Mouse (Mus musculus) CH12.LX (cell line): ENCODE measurements at regions not wholly inside any gene's neighbourhood (a gene's known extent, or its start where the extent isn't known, plus 50 kb on each side); places are given as distances from the start of the nearest gene placed in this dataset.

Experiments
- DNase-seq: peaks from one replicate; pipeline ENCODE4 v3.0.0-alpha.2; 2013; ENCODE audit errors: extremely low read depth
- H3K27ac ChIP-seq: 2 replicates; pipeline ENCODE4 v1.5.1; 2012; ENCODE audit warnings: low read depth, mild to moderate bottlenecking, control low read depth, moderate library complexity; ENCODE audit not compliant: insufficient read depth
- H3K27me3 ChIP-seq: replicated peaks from 2 replicates; pipeline ENCODE3; 2012; ENCODE audit warnings: inconsistent platforms
- H3K36me3 ChIP-seq, 2 experiments: replicated peaks in 1 of 2; 2 replicates each; pipeline versions ENCODE3 to v1.6.1; 2012; ENCODE audit warnings: inconsistent platforms in 1 of 2, low read length in 1 of 2, mild to moderate bottlenecking in 1 of 2, mixed read lengths in 1 of 2, moderate library complexity in 1 of 2; ENCODE audit not compliant: control insufficient read depth in 1 of 2, insufficient read depth in 1 of 2
- H3K4me1 ChIP-seq, 2 experiments: 2 replicates each; pipeline ENCODE4 v1.6.1; 2012; ENCODE audit warnings: inconsistent platforms in 1 of 2, moderate library complexity in 1 of 2; ENCODE audit not compliant: insufficient read depth in 2 of 2, control insufficient read depth in 1 of 2
- H3K4me2 ChIP-seq: 2 replicates; pipeline ENCODE4 v1.6.1; 2012; ENCODE audit warnings: low read depth, mild to moderate bottlenecking, control low read depth; ENCODE audit not compliant: poor library complexity, insufficient read depth, severe bottlenecking
- H3K4me3 ChIP-seq, 3 experiments: fragments of 150-350 bp in 1 of 3; sonication (generic) in 1 of 3; replicated peaks in 1 of 3; 2 replicates each; pipeline versions ENCODE3 to v1.5.1; 2011 to 2012; ENCODE audit warnings: low read depth in 2 of 3, low read length in 2 of 3, mild to moderate bottlenecking in 2 of 3, moderate library complexity in 2 of 3, control low read depth in 1 of 3, improper control_type of control experiment in 1 of 3, inconsistent platforms in 1 of 3, mixed read lengths in 1 of 3; ENCODE audit not compliant: poor library complexity in 1 of 3
- H3K79me2 ChIP-seq: replicated peaks from 2 replicates; pipeline ENCODE4 v1.6.1; 2012; ENCODE audit warnings: mild to moderate bottlenecking, moderate library complexity; ENCODE audit not compliant: control insufficient read depth, poor library complexity, insufficient read depth, severe bottlenecking; ENCODE audit errors: extremely low read depth
- H3K9ac ChIP-seq: 2 replicates; pipeline ENCODE4 v1.6.1; 2012; ENCODE audit warnings: low read depth, mild to moderate bottlenecking, control low read depth, moderate library complexity; ENCODE audit not compliant: insufficient read depth
- H3K9me3 ChIP-seq: replicated peaks from 2 replicates; pipeline ENCODE3; 2012; ENCODE audit warnings: low read length, inconsistent platforms, mixed read lengths
- E2F4 ChIP-seq: IDR thresholded peaks from 2 replicates; pipeline ENCODE4 v1.6.1; 2011; ENCODE audit warnings: low read depth, low read length, improper control_type of control experiment; ENCODE audit not compliant: insufficient replicate concordance
- ELF1 ChIP-seq: IDR thresholded peaks from 2 replicates; pipeline ENCODE4 v1.6.1; 2014; ENCODE audit warnings: low read depth, mild to moderate bottlenecking, inconsistent platforms, low read length, improper control_type of control experiment
- MAX ChIP-seq: IDR thresholded peaks from 2 replicates; pipeline ENCODE4 v1.6.1; 2011; ENCODE audit warnings: low read length, improper control_type of control experiment
- NELFE ChIP-seq: IDR thresholded peaks from 2 replicates; pipeline ENCODE4 v1.6.1; 2011; ENCODE audit warnings: low read depth, low read length, improper control_type of control experiment
- RCOR1 ChIP-seq: conservative IDR thresholded peaks from 2 replicates; pipeline ENCODE4 v1.6.1; 2012; ENCODE audit warnings: low read depth, mild to moderate bottlenecking, inconsistent platforms, low read length, improper control_type of control experiment
- UBTF ChIP-seq: IDR thresholded peaks from 2 replicates; pipeline ENCODE4 v1.6.1; 2012; ENCODE audit warnings: low read depth, mild to moderate bottlenecking, inconsistent platforms, low read length, improper control_type of control experiment, moderate library complexity
- ZC3H11A ChIP-seq: IDR thresholded peaks from 2 replicates; pipeline ENCODE4 v1.6.1; 2012; ENCODE audit warnings: low read depth, mild to moderate bottlenecking, inconsistent platforms, low read length, improper control_type of control experiment
- dilution Hi-C: fragments of 300-500 bp; cut with MboI; formaldehyde crosslinking; loops from 2 replicates; pipeline ENCODE4 v1.14.3; 2020; ENCODE audit warnings: low sequenced_read_pairs; ENCODE audit not compliant: extremely low pct_unique_long_range_greater_than_20kb, extremely low pct_ligation_motif_present
- in situ Hi-C: fragments of 300-500 bp; cut with MboI; formaldehyde crosslinking; loops from 3 replicates; pipeline ENCODE4 v1.14.3; 2019; ENCODE audit warnings: low sequenced_read_pairs, low pct_ligation_motif_present, low pct_unique_long_range_greater_than_20kb, mixed read lengths

DNA sequence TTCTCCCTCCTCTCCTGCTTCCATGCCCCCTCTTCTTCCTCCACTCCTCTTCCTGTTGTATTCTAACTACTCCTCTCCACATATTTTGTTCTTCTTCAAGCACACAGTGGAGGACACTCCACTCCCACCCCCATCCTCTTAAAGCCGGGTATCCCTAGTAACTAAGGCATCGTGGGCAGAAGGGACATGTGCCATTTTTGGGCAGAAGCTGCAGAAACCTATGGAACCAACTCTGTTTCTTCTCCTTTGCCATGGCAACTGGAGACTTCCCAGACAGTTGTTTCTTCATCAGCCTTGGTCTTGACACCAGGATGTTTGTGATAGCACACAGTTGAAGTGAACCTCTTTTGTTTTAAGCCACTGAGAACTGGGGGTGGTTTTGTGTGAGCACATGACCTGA, 59.1 kb upstream of the Zfp831 start:
- no peaks in the 10 kb centered on the region for H3K9me3 ChIP-seq
- in situ Hi-C loops (no loop called here), dilution Hi-C loops (no loop called here)
- H3K4me2 ChIP-seq, result no peak overlapping the region
- DNase-seq, result no peak
- no peak overlapping the region for H3K27ac ChIP-seq
- no peaks in the 10 kb centered on the region for H3K36me3 ChIP-seq
- no peaks in the 10 kb centered on the region for H3K79me2 ChIP-seq
- H3K4me3 ChIP-seq, result no peak overlapping the region
- TF ChIP-seq ZC3H11A, result no peak
- no peak for TF ChIP-seq MAX
- no peak for TF ChIP-seq RCOR1
- no peak for TF ChIP-seq NELFE
- TF ChIP-seq E2F4, result no peak
- TF ChIP-seq ELF1, result no peak
- no peak for TF ChIP-seq UBTF
- TF ChIP-seq, all 38 proteins: peak for 0
- Histone ChIP-seq H3K9ac (no peak overlapping the region), H3K27me3 (peaks cover 7% of the 10 kb centered on the region), H3K4me1 (no peaks in the 10 kb centered on the region)
